Mouse (Mus musculus): ENCODE data around the gene Ankrd39. TPM values are rescaled to one million over a fixed set of nuclear protein-coding genes. Genes with fewer than 3 reads are reported as not detected.

Ankrd39 gene
- polyA plus RNA-seq, 1 experiment from 2014 or later: 27.7 TPM

DNA sequence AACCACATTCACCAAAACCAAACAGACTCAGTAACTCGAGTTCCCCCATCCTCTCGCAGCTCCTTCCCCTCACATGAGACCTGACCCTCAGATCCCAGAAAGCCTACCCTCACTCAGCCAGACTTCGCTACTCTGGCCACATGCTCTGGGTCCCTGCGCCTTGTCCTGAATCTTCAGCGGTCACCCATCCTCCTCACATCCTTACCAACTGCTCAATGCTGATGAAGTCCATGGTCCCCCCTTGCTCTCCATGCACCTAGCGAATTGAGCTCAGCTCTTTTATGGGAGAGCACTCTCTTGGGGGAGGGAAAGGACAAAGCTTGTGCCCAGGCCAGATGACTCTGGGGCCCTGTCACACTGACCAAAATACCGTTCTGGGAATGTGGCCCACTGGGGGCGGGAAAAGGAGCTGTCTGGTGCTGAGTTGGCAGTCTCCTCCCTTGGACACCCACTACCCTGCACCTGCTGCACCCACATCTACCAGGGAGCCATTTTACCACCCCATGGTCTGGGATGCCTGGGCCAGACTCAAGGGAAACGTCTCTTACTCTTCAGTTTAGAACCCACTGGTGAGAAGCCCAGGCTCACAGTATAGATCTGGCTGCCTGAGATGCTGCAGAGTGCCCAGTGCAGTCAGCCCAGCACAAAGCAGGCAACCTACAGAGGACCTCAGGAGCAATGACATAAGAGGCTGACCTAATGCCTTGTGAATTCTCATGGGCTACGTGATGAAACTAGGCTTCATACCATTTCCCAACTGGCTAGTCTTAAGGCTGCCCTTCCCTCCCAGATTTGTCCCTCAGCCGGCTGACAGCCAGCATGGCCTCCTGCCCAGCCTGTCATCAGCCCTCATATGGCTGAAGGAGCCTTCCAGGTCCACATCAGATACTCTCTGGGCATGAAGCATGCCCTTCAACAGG lies 11.5 kb downstream of the Ankrd39 start:
- no peak for ATAC-seq (ENCODE audit: low FRiP score, low read depth)
- H3K4me3 ChIP-seq: no peak overlapping the region
- no peak overlapping the region for H3K9ac ChIP-seq
- no peak overlapping the region for H3K4me2 ChIP-seq (replicated peaks)
- H3K27me3 ChIP-seq: no peaks in the 10 kb centered on the region
- H3K36me3 ChIP-seq: peaks cover 49% of the 10 kb centered on the region
- 0 out of 2 replicates have a peak, but pooled peaks cover 6% of the 10 kb centered on the region for H3K4me1 ChIP-seq
- no peak overlapping the region for H3K27ac ChIP-seq
- 82% methylated on average over 11 of the region's 11 CpGs for WGBS
- H3K9me3 ChIP-seq: no peaks in the 10 kb centered on the region

DNA sequence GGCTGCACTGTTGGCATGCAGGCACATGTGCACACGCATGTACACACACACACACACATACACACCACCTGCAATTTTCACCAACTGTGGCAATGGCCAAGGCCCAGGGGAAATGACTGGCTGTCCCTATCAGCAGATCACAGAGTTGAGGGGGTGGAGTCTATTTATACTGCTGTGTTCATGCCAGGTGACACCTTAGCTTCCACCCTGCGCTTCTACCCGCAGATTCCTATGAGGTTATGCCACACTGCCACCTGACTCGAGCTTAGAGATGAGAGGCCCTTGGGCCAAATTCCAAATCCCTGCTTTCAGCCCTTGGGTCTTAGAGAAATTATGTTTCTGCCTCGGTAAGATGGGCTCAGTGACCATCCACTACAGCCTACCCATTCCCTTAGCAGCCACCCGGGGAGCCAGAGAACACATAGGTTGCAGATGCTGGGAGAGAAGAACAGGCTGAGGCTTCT lies 12.6 kb downstream of the Ankrd39 start:
- ATAC-seq (ENCODE audit: low FRiP score, low read depth): no peak
- Histone ChIP-seq H3K9ac (no peak overlapping the region), H3K27ac (no peak overlapping the region), H3K4me1 (peaks cover 15% of the 10 kb centered on the region; the same call in 1 of the 2 replicates), H3K4me3 (no peak overlapping the region), H3K27me3 (no peaks in the 10 kb centered on the region), H3K4me2 (replicated peaks) (no peak overlapping the region), H3K36me3 (peaks cover 43% of the 10 kb centered on the region), H3K9me3 (no peaks in the 10 kb centered on the region)
- 68% methylated on average over 6 of the region's 6 CpGs for WGBS

DNA sequence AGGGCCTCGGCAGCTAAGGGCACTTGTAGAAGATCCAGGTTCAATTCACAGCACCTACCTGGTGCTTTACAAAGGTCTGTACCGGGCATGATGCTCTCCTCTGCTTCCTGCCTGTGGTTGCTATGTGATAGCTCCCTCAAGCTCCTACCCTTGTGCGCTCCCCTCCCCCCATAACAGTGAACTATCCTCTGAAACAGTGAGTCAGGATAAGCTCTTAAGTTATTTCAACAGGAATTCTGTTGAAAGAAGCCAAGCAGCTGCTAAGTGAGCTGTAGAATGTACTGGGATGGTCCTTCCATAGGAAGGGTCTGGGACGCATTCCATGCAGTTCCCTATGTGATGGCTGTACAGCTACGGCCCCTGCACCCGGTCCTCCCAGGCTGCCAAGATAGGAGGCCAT lies 13.7 kb downstream of the Ankrd39 start:
- Histone ChIP-seq H3K4me3 (no peak overlapping the region), H3K4me1 (peaks cover 15% of the 10 kb centered on the region; the same call in 1 of the 2 replicates)
- ATAC-seq (ENCODE audit: low FRiP score, low read depth): no peak

DNA sequence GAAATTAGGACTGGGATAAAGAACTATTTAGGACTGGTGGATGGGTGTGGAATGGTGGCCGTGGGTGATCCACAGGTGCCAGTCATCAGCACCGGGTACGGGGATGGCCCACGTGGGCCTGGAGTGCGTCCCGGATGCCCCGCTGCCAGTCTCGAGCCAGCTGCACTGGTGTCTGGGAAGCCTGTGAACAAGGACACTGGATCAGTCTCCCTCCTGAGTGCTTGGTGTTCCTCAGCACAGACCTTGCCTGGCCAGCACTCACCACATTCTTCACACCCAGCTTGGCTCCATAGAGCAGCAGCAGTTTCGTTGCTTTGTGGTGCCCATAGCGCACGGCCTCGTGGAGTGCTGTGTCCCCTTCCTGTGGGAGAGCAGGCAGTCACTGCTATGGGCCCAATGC lies 15.8 kb downstream of the Ankrd39 start:
- no peaks in the 10 kb centered on the region for H3K27me3 ChIP-seq
- H3K27ac ChIP-seq: no peak overlapping the region
- no peak for ATAC-seq (ENCODE audit: low FRiP score, low read depth)
- WGBS: 89% methylated on average over 12 of the region's 12 CpGs
- no peaks in the 10 kb centered on the region for H3K9me3 ChIP-seq
- no peak overlapping the region; the same call in 1 of the 2 replicates for H3K9ac ChIP-seq
- no peak overlapping the region for H3K4me3 ChIP-seq
- peaks cover 33% of the 10 kb centered on the region for H3K36me3 ChIP-seq
- H3K4me1 ChIP-seq: peaks cover 20% of the 10 kb centered on the region; the same call in 1 of the 2 replicates
- H3K4me2 ChIP-seq (replicated peaks): no peak overlapping the region

More for the DNA sequence above, 13.7 kb downstream of the Ankrd39 start:
- H3K27me3 ChIP-seq: no peaks in the 10 kb centered on the region
- H3K9me3 ChIP-seq: no peaks in the 10 kb centered on the region
- peak overlapping the region; percentile 22; the same call in 1 of the 2 replicates for H3K27ac ChIP-seq
- H3K4me2 ChIP-seq (replicated peaks): no peak overlapping the region
- H3K36me3 ChIP-seq: peaks cover 32% of the 10 kb centered on the region
- H3K9ac ChIP-seq: no peak overlapping the region
- WGBS: 74% methylated on average over 6 of the region's 6 CpGs

DNA sequence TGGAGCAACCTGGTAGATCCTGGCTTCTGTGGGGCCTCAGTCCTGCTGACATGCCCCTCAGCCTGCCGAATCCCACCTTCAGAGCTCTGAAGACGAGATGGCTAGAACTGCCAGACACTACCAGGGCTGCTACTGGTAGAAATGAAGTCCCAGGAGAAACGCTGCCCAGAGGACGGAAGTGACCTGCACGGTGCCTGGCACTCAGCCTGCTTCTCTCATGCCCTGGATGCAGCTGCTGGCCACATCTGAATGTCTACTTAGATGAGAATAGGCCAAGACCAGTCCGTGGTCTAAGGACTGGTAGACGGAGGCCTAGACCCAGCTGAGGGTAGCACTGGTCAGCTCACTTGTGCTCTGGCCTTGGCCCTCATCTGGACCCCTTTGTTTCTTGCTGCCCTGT lies 16.3 kb downstream of the Ankrd39 start:
- WGBS: 87% methylated on average over 7 of the region's 7 CpGs
- H3K36me3 ChIP-seq: peaks cover 32% of the 10 kb centered on the region
- H3K9me3 ChIP-seq: no peaks in the 10 kb centered on the region
- H3K27ac ChIP-seq: 0 out of 2 replicates have a peak overlapping the region, but pooled peaks have one; percentile 3
- no peak overlapping the region for H3K9ac ChIP-seq
- no peaks in the 10 kb centered on the region for H3K27me3 ChIP-seq
- H3K4me1 ChIP-seq: peaks cover 20% of the 10 kb centered on the region; the same call in 1 of the 2 replicates
- no peak overlapping the region for H3K4me3 ChIP-seq
- ATAC-seq (ENCODE audit: low FRiP score, low read depth): no peak
- H3K4me2 ChIP-seq (replicated peaks): no peak overlapping the region

DNA sequence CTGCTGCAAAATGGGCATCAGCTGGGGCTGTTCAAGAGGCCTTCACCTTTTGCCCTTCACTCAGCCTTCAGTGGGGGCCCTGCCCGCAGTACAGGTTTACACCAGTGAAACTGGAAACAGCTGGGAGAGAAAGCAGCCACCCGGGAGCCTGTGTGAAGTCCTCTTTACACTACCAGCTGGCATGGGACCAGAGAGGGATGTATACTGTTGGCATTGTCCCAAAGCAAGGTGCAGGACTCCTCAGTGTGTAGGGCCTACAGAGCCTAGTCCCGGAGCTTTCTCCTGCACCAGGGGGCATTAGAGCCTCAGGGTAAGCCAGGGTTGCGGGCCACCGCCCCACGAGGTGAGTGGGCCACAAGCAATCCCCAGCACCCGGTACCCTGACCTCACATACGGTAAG lies 16.8 kb downstream of the Ankrd39 start:
- Histone ChIP-seq H3K4me3 (no peak overlapping the region), H3K9ac (no peak overlapping the region), H3K4me1 (peaks cover 20% of the 10 kb centered on the region; the same call in 1 of the 2 replicates), H3K4me2 (replicated peaks) (no peak overlapping the region), H3K36me3 (peaks cover 35% of the 10 kb centered on the region), H3K27me3 (no peaks in the 10 kb centered on the region), H3K27ac (no peak overlapping the region), H3K9me3 (no peaks in the 10 kb centered on the region)
- ATAC-seq (ENCODE audit: low FRiP score, low read depth): no peak
- 75% methylated on average over 8 of the region's 8 CpGs for WGBS

DNA sequence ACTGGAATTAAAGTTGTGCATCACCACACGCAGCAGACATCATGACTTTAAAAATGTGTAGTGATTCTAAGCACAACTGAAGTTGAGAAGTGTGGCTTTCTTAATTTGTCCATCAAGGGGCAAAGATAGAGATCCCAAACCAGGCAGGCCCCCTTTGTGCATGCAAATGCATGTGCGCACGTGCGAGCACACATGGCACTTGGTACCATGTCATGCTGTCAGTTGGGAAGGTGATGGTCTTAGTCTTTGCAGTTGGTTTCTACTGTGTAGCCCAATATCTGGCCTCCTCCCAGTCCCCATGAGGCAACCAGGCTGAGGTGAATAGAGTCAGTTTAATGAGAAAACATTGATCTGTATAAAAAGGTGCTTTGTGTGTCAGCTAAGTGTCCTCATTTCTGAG lies 17.4 kb downstream of the Ankrd39 start:
- no peak overlapping the region for H3K27ac ChIP-seq
- WGBS: 93% methylated on average over 4 of the region's 4 CpGs
- no peaks in the 10 kb centered on the region for H3K9me3 ChIP-seq
- H3K4me3 ChIP-seq: no peak overlapping the region
- no peak for ATAC-seq (ENCODE audit: low FRiP score, low read depth)
- H3K4me2 ChIP-seq (replicated peaks): no peak overlapping the region
- H3K4me1 ChIP-seq: peaks cover 20% of the 10 kb centered on the region; the same call in 1 of the 2 replicates
- no peak overlapping the region for H3K9ac ChIP-seq
- H3K36me3 ChIP-seq: peaks cover 41% of the 10 kb centered on the region
- no peaks in the 10 kb centered on the region for H3K27me3 ChIP-seq

DNA sequence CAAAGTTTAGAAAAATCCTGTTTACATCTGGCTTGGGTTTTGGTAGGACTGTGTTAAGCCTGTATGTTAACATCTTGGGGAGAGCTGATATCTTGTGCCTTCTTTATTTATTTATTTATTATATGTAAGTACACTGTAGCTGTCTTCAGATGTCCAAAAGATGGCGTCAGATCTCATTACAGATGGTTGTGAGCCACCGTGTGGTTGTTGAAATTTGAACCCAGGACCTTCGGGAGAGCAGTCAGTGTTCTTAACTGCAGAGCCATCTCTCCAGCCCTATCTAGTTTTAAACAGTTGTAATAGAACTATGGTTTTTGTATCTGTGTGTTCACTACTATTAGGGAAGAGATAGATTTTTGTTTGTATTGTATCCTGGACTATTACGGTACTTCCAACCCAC lies 18.0 kb downstream of the Ankrd39 start:
- H3K4me3 ChIP-seq: no peak overlapping the region
- peaks cover 47% of the 10 kb centered on the region for H3K36me3 ChIP-seq

DNA sequence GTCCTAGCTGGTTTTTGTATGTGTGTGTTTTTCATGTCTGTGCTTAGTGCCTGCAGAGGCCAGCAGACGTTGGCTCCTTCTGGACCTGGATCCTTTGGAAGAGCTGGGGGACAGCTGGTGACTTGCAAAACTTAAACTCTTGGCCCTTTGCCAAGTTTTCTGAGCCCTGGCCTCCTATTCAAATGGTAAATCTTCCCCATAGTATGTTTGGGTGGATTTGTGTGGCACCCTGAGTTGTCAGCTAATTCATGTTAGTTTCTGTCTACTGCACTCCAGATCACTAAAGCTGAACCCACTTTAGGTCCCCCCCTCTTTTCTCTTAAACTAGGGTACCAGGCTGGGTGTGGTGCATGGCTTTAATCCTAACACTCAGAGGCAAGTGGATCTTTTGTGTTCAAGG lies 18.9 kb downstream of the Ankrd39 start:
- H3K9me3 ChIP-seq: no peaks in the 10 kb centered on the region
- no peak overlapping the region for H3K9ac ChIP-seq
- H3K36me3 ChIP-seq: peaks cover 56% of the 10 kb centered on the region
- no peaks in the 10 kb centered on the region for H3K27me3 ChIP-seq
- no peak overlapping the region for H3K4me2 ChIP-seq (replicated peaks)
- no peak for ATAC-seq (ENCODE audit: low FRiP score, low read depth)
- H3K27ac ChIP-seq: no peak overlapping the region
- 6% methylated on average over 1 of the region's 1 CpGs for WGBS
- H3K4me1 ChIP-seq: peaks cover 27% of the 10 kb centered on the region
- H3K4me3 ChIP-seq: no peak overlapping the region

More for the DNA sequence above, 18.0 kb downstream of the Ankrd39 start:
- WGBS: 87% methylated on average over 4 of the region's 4 CpGs
- no peak overlapping the region for H3K4me2 ChIP-seq (replicated peaks)
- H3K4me1 ChIP-seq: peaks cover 20% of the 10 kb centered on the region
- H3K9me3 ChIP-seq: no peaks in the 10 kb centered on the region
- no peaks in the 10 kb centered on the region for H3K27me3 ChIP-seq
- no peak for ATAC-seq (ENCODE audit: low FRiP score, low read depth)
- H3K27ac ChIP-seq: no peak overlapping the region
- no peak overlapping the region for H3K9ac ChIP-seq

DNA sequence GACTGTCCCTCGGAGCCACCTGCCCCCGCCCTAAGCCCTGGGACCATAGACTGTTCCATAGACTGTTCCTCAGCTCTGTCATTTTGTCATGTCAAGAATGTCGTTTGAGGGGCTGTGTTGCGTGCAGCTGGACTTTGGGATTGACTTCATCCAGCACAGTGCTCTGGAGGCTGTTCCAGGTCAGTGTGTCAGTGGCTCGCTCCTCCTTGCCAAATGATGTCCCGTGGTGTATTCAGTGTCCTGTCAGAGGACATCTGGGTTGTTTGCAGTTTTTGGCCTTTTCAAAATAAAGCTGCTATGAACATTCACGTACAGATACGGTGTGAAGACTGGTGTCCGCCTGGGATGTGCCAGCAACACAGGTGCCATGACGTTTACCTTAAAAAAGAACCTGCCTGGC lies 20.3 kb downstream of the Ankrd39 start:
- peaks cover 64% of the 10 kb centered on the region for H3K36me3 ChIP-seq
- 92% methylated on average over 10 of the region's 10 CpGs for WGBS
- H3K4me3 ChIP-seq: no peak overlapping the region
- no peak overlapping the region for H3K27ac ChIP-seq
- H3K9me3 ChIP-seq: no peaks in the 10 kb centered on the region
- no peak for ATAC-seq (ENCODE audit: low FRiP score, low read depth)
- peaks cover 41% of the 10 kb centered on the region for H3K4me1 ChIP-seq
- H3K9ac ChIP-seq: no peak overlapping the region
- no peak overlapping the region for H3K4me2 ChIP-seq (replicated peaks)
- H3K27me3 ChIP-seq: no peaks in the 10 kb centered on the region

DNA sequence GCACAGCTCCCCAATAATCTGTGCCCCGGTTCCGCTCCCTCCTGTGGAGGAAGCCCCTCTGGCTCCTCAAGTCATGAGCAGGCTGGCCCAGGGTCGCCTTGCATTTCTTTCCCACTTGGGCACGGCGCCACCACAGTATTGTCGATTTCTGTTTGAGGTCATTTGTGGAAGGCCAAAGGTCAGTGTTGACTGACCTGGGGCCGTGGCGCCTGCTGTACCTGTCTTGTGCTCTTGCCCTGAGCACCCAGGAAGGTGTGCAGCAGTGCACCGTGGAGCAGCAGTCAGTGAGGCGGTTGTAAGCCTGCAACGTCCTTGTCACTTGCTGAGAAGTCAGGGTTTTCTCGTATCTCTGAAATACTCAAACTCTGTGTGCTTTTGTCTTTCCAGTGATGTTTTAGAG lies 21.5 kb downstream of the Ankrd39 start:
- no peak overlapping the region for H3K4me2 ChIP-seq (replicated peaks)
- no peak for ATAC-seq (ENCODE audit: low FRiP score, low read depth)
- no peak overlapping the region for H3K4me3 ChIP-seq
- H3K9me3 ChIP-seq: no peaks in the 10 kb centered on the region
- peaks cover 65% of the 10 kb centered on the region for H3K36me3 ChIP-seq
- no peak overlapping the region for H3K27ac ChIP-seq
- no peak overlapping the region for H3K9ac ChIP-seq
- H3K4me1 ChIP-seq: peaks cover 50% of the 10 kb centered on the region
- WGBS: 90% methylated on average over 12 of the region's 12 CpGs
- H3K27me3 ChIP-seq: no peaks in the 10 kb centered on the region

DNA sequence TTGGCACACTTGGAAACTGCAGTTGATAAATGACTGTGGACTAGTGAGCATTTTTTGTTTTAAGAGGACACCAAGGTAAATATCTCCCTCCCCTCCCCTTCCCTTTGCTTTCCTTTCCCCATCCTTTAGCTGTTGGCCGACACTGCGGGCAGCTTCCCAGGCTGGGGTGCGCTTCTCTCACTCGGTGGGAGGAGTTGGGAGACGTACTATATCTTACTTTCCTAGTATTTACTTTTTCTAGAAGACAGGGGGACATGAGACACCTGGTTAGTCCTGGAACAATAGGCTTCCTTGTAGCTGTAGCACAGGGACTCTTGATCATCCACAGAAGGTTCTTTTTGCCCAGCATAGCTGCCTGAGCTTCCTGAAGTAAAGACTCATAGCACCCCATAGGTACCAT lies 23.2 kb downstream of the Ankrd39 start:
- H3K4me2 ChIP-seq (replicated peaks): no peak overlapping the region
- no peak for ATAC-seq (ENCODE audit: low FRiP score, low read depth)
- H3K27me3 ChIP-seq: no peaks in the 10 kb centered on the region
- 85% methylated on average over 5 of the region's 5 CpGs for WGBS
- H3K36me3 ChIP-seq: peaks cover 80% of the 10 kb centered on the region
- H3K9me3 ChIP-seq: no peaks in the 10 kb centered on the region
- peak overlapping the region; percentile 89; the same call in 1 of the 2 replicates for H3K27ac ChIP-seq
- peaks cover 40% of the 10 kb centered on the region for H3K4me1 ChIP-seq
- H3K4me3 ChIP-seq: no peak overlapping the region
- no peak overlapping the region for H3K9ac ChIP-seq
